Mouse (Mus musculus) hindbrain, embryonic 16.5 days (tissue): ENCODE data around the gene Zc4h2. TPM values are rescaled to one million over a fixed set of nuclear protein-coding genes. Genes with fewer than 3 reads are reported as not detected.

Experiments used
- ATAC-seq: fragments of 200-750 bp; cut with Nextera tagmentation; 2 replicates; pipeline ENCODE4 v1.8.0; 2017; ENCODE audit warnings: moderate TSS enrichment, moderate library complexity
- H3K27ac ChIP-seq: fragments of 300-500 bp; sonication (generic); 2 replicates; pipeline ENCODE4 v1.5.1; 2014; ENCODE audit warnings: low read depth, mild to moderate bottlenecking, control low read depth, low read length, moderate library complexity
- H3K27me3 ChIP-seq: fragments of 300-500 bp; sonication (generic); replicated peaks from 2 replicates; pipeline ENCODE4 v1.6.1; 2014; ENCODE audit warnings: low read length; ENCODE audit not compliant: control insufficient read depth, insufficient read depth
- H3K36me3 ChIP-seq: fragments of 300-500 bp; sonication (generic); 2 replicates; pipeline ENCODE4 v1.6.1; 2014; ENCODE audit warnings: mild to moderate bottlenecking, low read length, moderate library complexity, mixed read lengths; ENCODE audit not compliant: control insufficient read depth, insufficient read depth
- H3K4me1 ChIP-seq: fragments of 300-500 bp; sonication (generic); 2 replicates; pipeline ENCODE4 v1.6.1; 2014; ENCODE audit warnings: low read depth, low read length; ENCODE audit not compliant: control insufficient read depth, insufficient read depth
- H3K4me2 ChIP-seq: fragments of 300-500 bp; sonication (generic); 2 replicates; pipeline ENCODE4 v1.6.1; 2014; ENCODE audit warnings: mild to moderate bottlenecking, low read length, control low read depth, moderate library complexity
- H3K4me3 ChIP-seq: fragments of 300-500 bp; sonication (generic); 2 replicates; pipeline ENCODE4 v1.5.1; 2014; ENCODE audit warnings: mild to moderate bottlenecking, low read length, control low read depth, moderate library complexity
- H3K9ac ChIP-seq: fragments of 300-500 bp; sonication (generic); 2 replicates; pipeline ENCODE4 v1.6.1; 2014; ENCODE audit warnings: low read depth, mild to moderate bottlenecking, control low read depth, low read length, moderate library complexity
- H3K9me3 ChIP-seq: fragments of 300-500 bp; sonication (generic); 2 replicates; pipeline ENCODE4 v1.6.1; 2014; ENCODE audit warnings: mild to moderate bottlenecking, low read length, moderate library complexity; ENCODE audit not compliant: control insufficient read depth
- WGBS: fragments of 180-500 bp; shearing (Covaris S2); extraction: QIAGEN DNeasy Blood & Tissue Kit; methylation state at CpG from one replicate; pipeline ENCODE4 v1.1.7; 2014; 5-methylcytosine and 5-hydroxymethylcytosine counted together
- polyA plus RNA-seq: library from polyadenylated mRNA; unstranded; fragments of >200 nt; fragmentation: Nextera tagmentation; extraction: Ambion mirVana; gene quantifications from 2 replicates; pipeline ENCODE4 v1.2.1, GENCODE M21; 2015

Zc4h2 gene
- 58.8 and 64.7 TPM in 2 replicates for polyA plus RNA-seq

GRCm38 (mm10) chrX:95657804-95658599 lies at the start of gene Zc4h2:
Zc4h2 (minus strand) TSS chrX:95658509.
- Histone ChIP-seq H3K27me3 (no peaks in the 10 kb centered on the region), H3K27ac (peak within 1 kb of the TSS; percentile 61), H3K4me1 (no peaks in the 10 kb centered on the region), H3K9me3 (no peaks in the 10 kb centered on the region), H3K4me2 (peak within 1 kb of the TSS; percentile 57), H3K36me3 (no peaks in the 10 kb centered on the region), H3K4me3 (peak within 1 kb of the TSS; percentile 47), H3K9ac (peak within 1 kb of the TSS; percentile 55)
- WGBS, result 16% methylated on average over 7 of the region's 7 CpGs
- ATAC-seq, result peak; percentile 100

- no peak overlapping the region for H3K27ac ChIP-seq
- 0 out of 2 replicates have a peak, but pooled peaks have one; percentile 45 for ATAC-seq
Measured at GRCm38 (mm10) chrX:95687119-95687518, 28.8 kb upstream of the Zc4h2 start.

GRCm38 (mm10) chrX:95682206-95682605 lies 23.9 kb upstream of the Zc4h2 start:
- no peak overlapping the region for H3K4me3 ChIP-seq
- no peaks in the 10 kb centered on the region for H3K27me3 ChIP-seq
- ATAC-seq, result no peak
- no peaks in the 10 kb centered on the region for H3K4me1 ChIP-seq
- 84% methylated on average over 1 of the region's 1 CpGs for WGBS
- H3K9ac ChIP-seq, result no peak overlapping the region
- H3K4me2 ChIP-seq, result no peak overlapping the region
- H3K36me3 ChIP-seq, result no peaks in the 10 kb centered on the region
- H3K9me3 ChIP-seq, result no peaks in the 10 kb centered on the region
- no peak overlapping the region for H3K27ac ChIP-seq

More at GRCm38 (mm10) chrX:95687119-95687518, 28.8 kb upstream of the Zc4h2 start:
- Histone ChIP-seq H3K9me3 (no peaks in the 10 kb centered on the region), H3K4me3 (no peak overlapping the region), H3K36me3 (no peaks in the 10 kb centered on the region), H3K9ac (no peak overlapping the region), H3K4me2 (no peak overlapping the region), H3K4me1 (no peaks in the 10 kb centered on the region), H3K27me3 (no peaks in the 10 kb centered on the region)
- WGBS, result 80% methylated on average over 1 of the region's 1 CpGs

GRCm38 (mm10) chrX:95658600-95659084 lies 333 bp upstream of the Zc4h2 start:
- no peaks in the 10 kb centered on the region for H3K36me3 ChIP-seq
- peak overlapping the region; percentile 47 for H3K4me3 ChIP-seq
- H3K9me3 ChIP-seq, result no peaks in the 10 kb centered on the region
- no peaks in the 10 kb centered on the region for H3K27me3 ChIP-seq
- ATAC-seq, result peak; percentile 80
- 28% methylated on average over 12 of the region's 12 CpGs for WGBS
- H3K9ac ChIP-seq, result peak overlapping the region; percentile 55
- H3K27ac ChIP-seq, result peak overlapping the region; percentile 61
- no peaks in the 10 kb centered on the region for H3K4me1 ChIP-seq
- H3K4me2 ChIP-seq, result peak overlapping the region; percentile 53

- no peak overlapping the region for H3K27ac ChIP-seq
- H3K9me3 ChIP-seq, result no peaks in the 10 kb centered on the region
- no peak overlapping the region for H3K9ac ChIP-seq
- no peak overlapping the region for H3K4me2 ChIP-seq
- H3K27me3 ChIP-seq, result no peaks in the 10 kb centered on the region
- H3K4me3 ChIP-seq, result no peak overlapping the region
- no peaks in the 10 kb centered on the region for H3K4me1 ChIP-seq
- H3K36me3 ChIP-seq, result no peaks in the 10 kb centered on the region
- WGBS, result 84% methylated on average over 5 of the region's 5 CpGs
- ATAC-seq, result no peak
Measured at GRCm38 (mm10) chrX:95600609-95601008, 57.7 kb downstream of the Zc4h2 start.

Other genes with a start within 250 kb of the Zc4h2 start
- gene Amer1, start 213.6 kb downstream of the Zc4h2 start, polyA plus RNA-seq, result 12.4 and 13.6 TPM in 2 replicates
- gene Asb12, start 100.5 kb downstream of the Zc4h2 start, polyA plus RNA-seq, result 0.24 and 0.30 TPM in 2 replicates
- gene Pfn5, start 100.4 kb downstream of the Zc4h2 start, polyA plus RNA-seq, result not detected in 2 replicates
- gene Zc3h12b, start 53.2 kb upstream of the Zc4h2 start, polyA plus RNA-seq, result 2.6 and 3.7 TPM in 2 replicates